Mouse (Mus musculus): ENCODE data around the gene Fcgr1. TPM values are rescaled to one million over a fixed set of nuclear protein-coding genes. Genes with fewer than 3 reads are reported as not detected.
"Not testable (repeated sequence)": the region's sequence is repeated elsewhere in the genome, so short reads cannot be mapped to it uniquely, and the experiment has no call there.

Fcgr1 gene
- total RNA-seq, 2 experiments from 2014 or later = 1.9 to 3.4 TPM

DNA sequence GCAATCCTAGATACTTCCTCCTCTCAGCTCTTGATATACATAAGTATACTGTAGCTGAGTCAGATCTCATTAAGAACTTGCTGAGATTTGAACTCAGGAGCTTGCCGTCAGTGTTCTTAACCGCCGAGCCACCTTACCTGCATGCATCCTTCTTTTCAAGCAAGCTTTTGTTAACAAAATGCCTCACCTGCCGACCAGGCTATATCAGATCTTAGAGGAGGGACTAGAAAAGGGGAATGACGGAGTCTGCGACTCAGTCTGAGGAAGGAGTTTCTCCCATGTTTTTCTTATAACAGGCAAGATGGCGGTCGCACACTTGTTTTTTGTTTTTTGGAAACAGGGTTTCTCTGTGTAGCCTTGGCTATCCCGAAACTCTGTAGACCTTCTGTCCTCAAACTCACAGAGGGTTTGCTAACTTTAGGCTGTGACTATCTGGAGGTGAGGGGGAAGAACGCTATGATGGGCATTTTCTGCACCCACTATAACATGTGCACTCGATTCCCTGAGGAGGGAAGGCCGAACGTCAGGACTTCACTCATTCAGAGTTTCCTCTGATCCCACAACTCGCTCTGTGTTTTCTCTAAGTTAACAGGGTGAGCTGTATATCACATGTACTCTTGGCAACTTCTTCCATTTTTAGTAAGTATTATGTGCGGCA is 35.1 kb upstream of the Fcgr1 start:
- intact Hi-C loops (cut with DNase I) = loop anchor here (5.0 kb wide), 1 partner anchor 113 kb away; no protein-coding TSS in a partner anchor
- DNase-seq (ENCODE audit: extremely low spot score in 1 of 2, low spot score in 2 of 2) = no peak

GRCm38 (mm10) chr3:96328060-96328729 is 34.4 kb upstream of the Fcgr1 start:
- peak in 1 of 2 experiments; percentile 35 for DNase-seq (ENCODE audit: extremely low spot score in 1 of 2, low spot score in 2 of 2)
- intact Hi-C loops (cut with DNase I) = loop anchor here (5.0 kb wide), 1 partner anchor 114 kb away; no protein-coding TSS in a partner anchor

- intact Hi-C loops (cut with DNase I) = loop anchor here (5.0 kb wide), 1 partner anchor 115 kb away; no protein-coding TSS in a partner anchor
- DNase-seq (ENCODE audit: extremely low spot score in 1 of 2, low spot score in 2 of 2) = no peak
Observed at GRCm38 (mm10) chr3:96327647-96328046, 33.9 kb upstream of the Fcgr1 start.

DNA sequence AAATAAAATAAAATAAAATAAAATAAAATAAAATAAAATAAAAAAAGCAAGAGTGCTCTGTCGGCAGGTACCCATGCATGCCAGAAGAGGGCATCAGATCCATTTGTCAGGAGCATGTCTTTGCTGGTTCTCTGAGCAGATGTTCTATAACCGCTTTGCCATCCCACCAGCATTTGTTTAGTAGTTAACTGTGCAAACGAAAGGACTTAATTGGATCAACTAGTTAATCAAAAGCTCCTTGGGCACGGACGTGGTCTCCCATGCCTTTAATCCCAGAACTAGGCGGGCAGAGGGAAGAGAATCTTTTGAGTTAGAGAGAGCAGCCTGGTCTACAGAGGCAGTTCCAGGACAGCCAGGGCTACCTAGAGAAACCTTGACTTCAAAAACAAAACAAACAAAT is 33.4 kb upstream of the Fcgr1 start:
- no peak for DNase-seq (ENCODE audit: extremely low spot score in 1 of 2, low spot score in 2 of 2)

DNA sequence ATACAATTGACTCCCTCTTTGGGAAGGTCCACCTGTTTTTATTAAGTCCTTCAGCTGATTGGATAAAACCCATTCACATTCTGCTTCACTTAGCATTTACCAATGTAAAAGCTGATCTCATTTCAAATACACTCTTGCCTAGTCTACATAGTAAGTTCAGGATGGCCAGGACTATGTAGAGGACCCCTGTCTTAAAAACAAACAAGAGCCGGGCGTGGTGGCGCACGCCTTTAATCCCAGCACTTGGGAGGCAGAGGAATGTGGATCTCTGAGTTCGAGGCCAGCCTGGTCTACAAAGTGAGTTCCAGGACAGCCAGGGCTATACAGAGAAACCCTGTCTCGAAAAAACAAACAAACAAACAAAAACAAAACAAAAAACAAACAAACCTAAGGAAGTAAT is 30.0 kb upstream of the Fcgr1 start:
- intact Hi-C loops (cut with DNase I); DNase-seq (ENCODE audit: extremely low spot score in 1 of 2, low spot score in 2 of 2): not testable (repeated sequence)

More for the DNA sequence above, 33.4 kb upstream of the Fcgr1 start:
- intact Hi-C loops (cut with DNase I) = loop anchor here (5.0 kb wide), 1 partner anchor 115 kb away; no protein-coding TSS in a partner anchor

GRCm38 (mm10) chr3:96322609-96323008 is 28.8 kb upstream of the Fcgr1 start:
- intact Hi-C loops (cut with DNase I) = no loop called here
- DNase-seq (ENCODE audit: extremely low spot score in 1 of 2, low spot score in 2 of 2) = no peak

- no peak for DNase-seq (ENCODE audit: extremely low spot score in 1 of 2, low spot score in 2 of 2)
- intact Hi-C loops (cut with DNase I) = no loop called here
Observed at GRCm38 (mm10) chr3:96321891-96322290, 28.1 kb upstream of the Fcgr1 start.

DNA sequence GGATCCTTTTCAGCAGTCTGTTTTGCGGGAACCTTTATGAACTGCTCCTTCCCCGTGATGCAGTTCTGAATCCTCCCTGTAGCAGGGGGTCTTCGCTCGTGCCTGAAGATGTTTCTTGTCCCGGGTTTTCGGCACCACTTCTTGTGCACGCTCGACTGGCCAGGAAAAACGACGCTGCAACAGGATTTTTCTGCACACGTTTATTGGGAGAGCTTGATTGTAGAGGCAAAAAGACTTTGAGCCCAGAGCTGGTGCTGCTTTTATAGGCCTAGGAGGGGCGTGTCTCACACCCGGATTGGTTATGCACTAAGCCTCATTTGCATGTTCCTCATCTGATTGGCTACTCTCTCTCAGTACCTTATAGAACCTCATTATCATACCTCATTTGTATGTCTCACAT is 26.2 kb upstream of the Fcgr1 start:
- intact Hi-C loops (cut with DNase I); DNase-seq (ENCODE audit: extremely low spot score in 1 of 2, low spot score in 2 of 2): not testable (repeated sequence)

- intact Hi-C loops (cut with DNase I) = no loop called here
- DNase-seq (ENCODE audit: extremely low spot score in 1 of 2, low spot score in 2 of 2) = no peak
Observed at GRCm38 (mm10) chr3:96312341-96313098, 18.8 kb upstream of the Fcgr1 start.

DNA sequence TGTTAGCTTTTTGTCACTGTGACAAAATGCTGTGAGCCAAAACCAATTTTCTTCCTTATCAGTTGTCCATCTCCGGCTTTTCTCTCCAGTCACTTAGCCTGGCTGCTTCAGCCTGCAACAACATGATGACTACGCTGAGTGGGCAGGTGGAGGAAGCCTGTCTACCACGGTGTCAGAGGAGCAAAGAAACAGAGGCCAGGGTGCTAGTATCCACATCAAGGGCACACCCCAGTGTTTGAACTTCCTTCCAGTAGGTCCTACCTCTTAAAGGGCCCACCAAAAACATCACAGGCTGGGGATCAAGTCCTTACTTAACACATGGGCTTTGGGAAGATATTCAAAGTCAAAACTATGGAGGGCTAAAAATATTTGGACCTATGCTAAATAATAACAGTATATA is 15.7 kb upstream of the Fcgr1 start:
- intact Hi-C loops (cut with DNase I) = no loop called here
- no peak for DNase-seq (ENCODE audit: extremely low spot score in 1 of 2, low spot score in 2 of 2)

GRCm38 (mm10) chr3:96306506-96306905 is 12.7 kb upstream of the Fcgr1 start:
- intact Hi-C loops (cut with DNase I) = no loop called here

GRCm38 (mm10) chr3:96302076-96302475 is 8.3 kb upstream of the Fcgr1 start:
- DNase-seq (ENCODE audit: extremely low spot score in 1 of 2, low spot score in 2 of 2) = no peak
- intact Hi-C loops (cut with DNase I) = no loop called here

More at GRCm38 (mm10) chr3:96306506-96306905, 12.7 kb upstream of the Fcgr1 start:
- DNase-seq (ENCODE audit: extremely low spot score in 1 of 2, low spot score in 2 of 2) = no peak

GRCm38 (mm10) chr3:96300706-96301529 is 7.1 kb upstream of the Fcgr1 start:
- intact Hi-C loops (cut with DNase I) = no loop called here
- no peak for DNase-seq (ENCODE audit: extremely low spot score in 1 of 2, low spot score in 2 of 2)

DNA sequence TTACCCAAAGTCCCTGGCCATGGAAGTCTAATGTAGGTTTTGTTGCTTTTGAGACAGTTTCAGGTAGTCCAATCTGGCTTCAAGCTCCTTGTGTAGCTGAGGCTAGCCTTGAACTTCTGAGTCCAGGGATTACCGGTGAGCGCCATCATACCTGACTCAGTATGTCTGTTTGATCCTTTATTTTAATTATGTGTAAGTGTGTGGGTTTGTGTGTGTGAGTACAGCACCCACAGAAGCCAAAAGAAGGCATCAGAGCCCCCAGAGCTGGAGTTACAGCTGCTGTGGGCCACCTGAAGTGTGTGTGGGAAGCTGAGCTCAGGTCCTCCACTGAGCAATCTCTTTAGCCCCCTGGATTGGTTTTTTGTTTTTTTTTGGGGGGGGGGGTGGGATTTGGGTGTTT is 5.8 kb upstream of the Fcgr1 start:
- intact Hi-C loops (cut with DNase I) = no loop called here

GRCm38 (mm10) chr3:96298360-96298759 is 4.6 kb upstream of the Fcgr1 start:
- intact Hi-C loops (cut with DNase I) = no loop called here
- no peak for DNase-seq (ENCODE audit: extremely low spot score in 1 of 2, low spot score in 2 of 2)

More for the DNA sequence above, 5.8 kb upstream of the Fcgr1 start:
- no peak for DNase-seq (ENCODE audit: extremely low spot score in 1 of 2, low spot score in 2 of 2)

DNA sequence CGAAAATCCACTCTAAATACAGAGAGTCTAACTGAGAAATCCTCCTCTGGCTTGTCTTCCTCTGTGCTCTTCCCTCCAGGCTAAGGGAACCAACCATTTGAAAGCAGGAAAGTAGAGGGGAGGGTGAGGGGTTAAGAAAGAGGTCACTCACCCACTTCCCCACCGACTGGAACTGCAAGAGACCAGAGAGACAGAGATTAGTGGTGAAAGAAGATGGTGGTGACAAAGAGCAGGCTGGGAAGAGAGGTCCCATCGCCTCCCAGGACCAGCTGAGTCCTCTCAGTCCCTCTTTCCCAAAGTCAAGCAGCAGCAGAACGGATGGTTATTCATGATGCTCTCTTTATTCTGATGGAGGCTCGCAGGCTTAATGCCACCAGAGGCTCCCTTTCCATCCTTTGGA is 401 bp downstream of the Fcgr1 start:
- DNase-seq (ENCODE audit: extremely low spot score in 1 of 2, low spot score in 2 of 2) = no peak
- intact Hi-C loops (cut with DNase I) = no loop called here

DNA sequence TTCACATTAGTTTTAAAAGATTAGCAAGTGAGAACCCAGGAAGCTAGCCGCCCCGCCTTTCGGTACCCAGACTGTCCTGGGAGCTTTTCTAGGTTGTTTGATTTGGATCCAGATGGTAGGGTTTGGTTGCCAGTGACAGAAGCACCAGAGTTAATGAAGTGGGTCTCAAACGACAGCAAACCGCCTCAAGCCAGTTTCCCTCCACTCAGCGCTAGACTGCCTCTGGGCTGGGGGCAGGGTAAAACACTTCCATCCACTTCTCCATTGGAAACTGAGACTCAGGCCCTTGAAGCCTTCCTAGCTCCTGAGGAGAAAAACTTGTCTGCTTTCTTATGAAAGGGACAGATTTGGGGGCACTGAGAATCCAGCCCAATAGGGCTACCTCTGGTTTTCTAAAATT is 1.1 kb downstream of the Fcgr1 start:
- intact Hi-C loops (cut with DNase I) = no loop called here

GRCm38 (mm10) chr3:96290727-96291126 is 3.0 kb downstream of the Fcgr1 start:
- DNase-seq (ENCODE audit: extremely low spot score in 1 of 2, low spot score in 2 of 2); intact Hi-C loops (cut with DNase I): not testable (repeated sequence)

More for the DNA sequence above, 1.1 kb downstream of the Fcgr1 start:
- no peak for DNase-seq (ENCODE audit: extremely low spot score in 1 of 2, low spot score in 2 of 2)

DNA sequence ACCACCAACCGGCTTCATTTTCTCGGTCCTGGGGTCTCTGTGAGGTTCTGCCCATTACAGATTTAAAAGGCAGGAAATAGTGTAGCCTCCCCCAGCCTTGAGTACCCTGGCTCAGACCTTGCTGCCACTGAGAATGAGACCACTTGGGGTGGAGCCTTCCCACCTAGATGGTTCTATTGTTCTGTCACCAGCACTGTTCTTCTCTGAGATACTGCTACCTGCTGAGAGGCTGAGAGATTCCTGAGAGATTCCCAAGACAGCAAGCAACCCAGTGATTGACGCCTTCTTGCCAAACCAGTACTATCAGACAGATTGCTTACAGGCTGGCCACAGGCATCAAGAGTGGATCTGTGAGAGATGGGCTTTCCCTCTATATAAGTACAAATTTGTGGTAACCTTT is 4.6 kb downstream of the Fcgr1 start:
- intact Hi-C loops (cut with DNase I) = no loop called here
- DNase-seq (ENCODE audit: extremely low spot score in 1 of 2, low spot score in 2 of 2) = no peak
